Mouse (Mus musculus) liver (tissue): Measurements from ENCODE around the gene Myo1d.

Experiments used
- DNase-seq: peaks from one replicate; pipeline ENCODE4 v3.0.0-alpha.2; 2020; ENCODE audit warnings: mixed read lengths

Myo1d gene

GRCm38 (mm10) chr11:80498328-80499070 lies 281.3 kb downstream of the Myo1d start:
- DNase-seq, result no peak

- no peak for DNase-seq
Observed at GRCm38 (mm10) chr11:80497225-80497919, 282.5 kb downstream of the Myo1d start.

DNA sequence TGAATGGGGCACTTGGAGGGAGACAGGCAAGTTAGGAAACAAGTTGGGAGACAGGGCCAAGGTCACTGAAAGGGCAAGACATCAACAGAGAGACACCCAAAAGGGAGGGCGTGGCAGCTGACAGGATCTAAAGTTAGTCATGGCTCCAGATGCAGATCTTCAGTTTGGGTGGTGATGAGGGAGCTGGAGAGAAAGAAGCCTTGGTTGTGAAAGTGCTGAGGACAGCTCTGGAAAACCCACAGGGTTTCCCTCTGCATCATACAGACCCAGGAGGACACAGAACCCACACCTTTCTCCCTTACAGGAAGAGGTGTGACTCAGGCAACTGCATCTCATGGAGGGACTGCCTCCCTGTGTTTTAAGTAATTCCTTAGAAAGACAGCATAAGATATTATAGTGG lies 283.2 kb downstream of the Myo1d start:
- no peak for DNase-seq

- no peak for DNase-seq
Observed at GRCm38 (mm10) chr11:80495972-80496371, 283.9 kb downstream of the Myo1d start.

GRCm38 (mm10) chr11:80494852-80495251 lies 285.0 kb downstream of the Myo1d start:
- DNase-seq, result no peak

- DNase-seq, result no peak
Observed at GRCm38 (mm10) chr11:80493186-80493585, 286.6 kb downstream of the Myo1d start.

DNA sequence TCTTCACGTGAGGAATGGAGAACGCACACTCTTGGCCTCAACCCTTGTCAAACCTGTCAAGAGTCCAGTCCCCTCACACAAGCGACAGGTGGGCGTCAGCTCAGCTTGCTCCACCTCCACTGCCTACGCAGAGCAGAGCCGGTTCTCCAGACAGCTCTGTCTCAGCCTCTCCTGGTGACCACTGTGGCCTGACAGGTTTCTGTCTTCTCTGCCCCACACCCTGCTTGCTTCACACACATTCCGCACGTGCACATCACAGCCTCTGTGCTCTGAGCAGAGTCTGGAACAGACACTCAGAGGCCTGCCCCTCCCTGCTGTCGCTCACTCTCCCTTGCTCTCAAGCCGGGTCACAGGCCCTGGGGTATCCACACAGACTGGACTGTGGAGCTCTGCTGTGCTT lies 289.0 kb downstream of the Myo1d start:
- no peak for DNase-seq

GRCm38 (mm10) chr11:80489882-80490196 lies 290.0 kb downstream of the Myo1d start:
- DNase-seq, result peak; percentile 32

GRCm38 (mm10) chr11:80489172-80489881 lies 290.5 kb downstream of the Myo1d start:
- DNase-seq, result no peak

- no peak for DNase-seq
Observed at GRCm38 (mm10) chr11:80487904-80488587, 291.8 kb downstream of the Myo1d start.

GRCm38 (mm10) chr11:80485622-80486206 lies 294.1 kb downstream of the Myo1d start:
- no peak for DNase-seq

DNA sequence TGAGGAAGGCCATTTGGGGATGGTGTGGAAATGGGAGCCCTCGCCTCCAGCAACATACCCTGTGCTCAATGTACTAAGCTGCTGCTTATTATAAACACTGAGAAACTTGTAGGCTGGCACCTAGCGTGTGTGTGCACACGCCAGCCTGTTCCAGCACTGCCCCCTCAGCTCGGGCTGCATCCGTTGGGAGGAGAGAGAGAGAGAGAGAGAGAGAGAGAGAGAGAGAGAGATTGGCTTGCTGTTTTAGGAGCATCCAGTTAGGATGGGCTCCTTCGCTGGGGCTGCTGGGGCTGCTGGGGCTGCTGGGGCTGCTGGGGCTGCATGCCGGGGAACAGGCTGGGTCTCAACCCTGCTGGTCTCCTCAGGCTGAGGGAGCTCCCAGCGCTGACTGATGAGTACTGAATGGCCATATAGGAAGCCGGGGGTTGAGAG lies 294.7 kb downstream of the Myo1d start:
- DNase-seq, result no peak

DNA sequence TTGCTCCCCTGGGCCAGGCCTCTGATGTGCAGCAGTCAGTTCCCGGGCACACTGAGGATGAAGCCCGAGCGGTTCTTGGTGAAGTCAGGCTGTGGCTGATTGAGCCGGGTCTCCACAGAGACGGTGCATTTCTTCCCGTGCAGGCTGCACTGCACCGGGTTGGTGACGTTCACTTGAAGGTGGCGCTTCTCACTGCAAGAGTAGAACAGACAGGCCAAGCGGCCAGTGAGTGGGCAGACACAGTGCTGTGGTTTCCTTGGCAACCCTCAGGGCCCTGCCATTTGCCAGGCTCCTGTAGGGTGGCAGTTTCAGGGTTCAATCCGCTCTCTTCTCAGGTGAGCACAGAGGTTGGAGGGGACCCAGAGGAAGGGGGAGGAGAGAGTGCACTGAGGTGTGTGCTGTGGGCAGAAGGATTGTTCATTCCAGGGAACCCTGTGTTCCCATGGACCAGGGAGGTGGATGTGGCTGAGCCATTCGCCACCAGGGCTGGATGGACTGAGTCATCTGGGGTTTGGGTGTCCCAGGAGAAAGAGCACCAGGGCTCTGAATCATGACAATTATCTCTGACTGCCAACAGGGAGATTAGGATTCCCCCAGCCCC lies 295.5 kb downstream of the Myo1d start:
- no peak for DNase-seq

- no peak for DNase-seq
Observed at GRCm38 (mm10) chr11:80483536-80484067, 296.2 kb downstream of the Myo1d start.

DNA sequence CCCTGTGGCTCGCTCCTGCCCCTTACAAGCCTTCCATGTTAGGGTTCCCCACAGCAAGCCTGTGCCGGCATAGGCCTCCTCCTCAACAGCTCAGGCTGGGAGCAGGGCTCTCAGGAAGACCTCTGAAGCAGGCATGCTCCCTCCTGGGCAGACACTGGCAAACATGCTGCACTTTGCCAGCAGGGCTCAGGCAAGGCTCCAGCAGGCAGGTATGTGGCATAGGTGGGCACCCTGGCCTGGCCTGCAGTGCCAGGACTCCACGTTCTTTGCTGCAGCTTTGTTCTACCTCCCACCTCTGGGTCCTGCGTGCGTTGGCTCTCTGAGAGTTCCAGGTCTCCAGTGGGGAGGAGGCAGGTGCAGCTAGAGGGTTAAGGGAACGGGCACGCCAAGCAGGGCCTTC lies 296.9 kb downstream of the Myo1d start:
- no peak for DNase-seq

DNA sequence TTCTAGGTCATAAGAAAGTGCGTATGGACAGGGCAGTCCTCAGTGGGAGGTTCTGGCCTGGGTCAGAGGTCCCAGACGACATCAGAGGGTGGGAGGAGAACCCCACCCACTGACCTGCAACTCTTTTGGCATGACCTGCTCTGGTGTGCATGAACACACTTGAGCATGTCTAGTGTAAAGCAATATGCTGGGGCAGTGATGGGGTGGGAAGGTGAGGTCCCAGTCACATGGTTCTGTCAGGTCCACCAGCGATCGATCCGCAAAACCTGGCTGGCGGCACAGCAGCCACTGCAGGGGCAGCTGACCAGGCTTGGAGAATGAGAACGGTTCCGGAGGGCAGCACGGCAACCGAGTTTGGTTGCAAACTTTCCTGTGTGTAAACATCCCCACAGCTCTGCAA lies 297.5 kb downstream of the Myo1d start:
- DNase-seq, result no peak

DNA sequence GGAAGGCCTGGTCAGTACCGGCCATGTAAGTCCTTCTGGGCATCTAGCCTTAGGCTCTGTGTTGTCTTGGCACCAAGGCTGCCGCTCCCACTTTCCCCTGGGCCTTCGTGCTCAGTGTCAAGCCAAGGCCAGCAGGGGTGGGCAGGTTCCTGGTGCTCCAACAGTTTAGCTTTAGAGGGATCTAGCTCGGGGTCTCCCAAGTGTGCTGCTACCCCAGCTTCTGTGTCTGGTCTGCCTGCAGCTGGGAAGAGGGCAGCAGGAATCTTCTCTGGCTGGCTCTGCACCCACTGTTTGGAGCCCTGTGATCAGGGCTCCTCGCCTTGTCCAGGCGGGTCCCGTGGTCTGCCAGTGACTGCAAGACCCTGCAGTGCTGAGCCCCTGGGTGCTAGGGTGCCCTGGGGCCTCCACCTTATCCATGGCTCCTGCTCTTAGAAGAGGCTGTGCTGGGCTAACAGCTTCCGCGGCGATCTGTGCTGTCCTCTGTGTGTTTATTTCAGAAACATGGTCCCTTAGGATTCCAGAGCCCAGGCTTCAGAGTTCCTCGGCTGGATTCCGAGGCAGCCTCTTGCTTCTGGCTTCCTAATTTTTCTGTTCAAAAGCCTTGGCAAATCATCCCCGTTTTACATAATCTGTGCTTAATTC lies 298.3 kb downstream of the Myo1d start:
- no peak for DNase-seq

GRCm38 (mm10) chr11:80479906-80480866 lies 299.6 kb downstream of the Myo1d start:
- DNase-seq, result no peak

- DNase-seq, result no peak
Observed at GRCm38 (mm10) chr11:80479425-80479824, 300.4 kb downstream of the Myo1d start.

DNA sequence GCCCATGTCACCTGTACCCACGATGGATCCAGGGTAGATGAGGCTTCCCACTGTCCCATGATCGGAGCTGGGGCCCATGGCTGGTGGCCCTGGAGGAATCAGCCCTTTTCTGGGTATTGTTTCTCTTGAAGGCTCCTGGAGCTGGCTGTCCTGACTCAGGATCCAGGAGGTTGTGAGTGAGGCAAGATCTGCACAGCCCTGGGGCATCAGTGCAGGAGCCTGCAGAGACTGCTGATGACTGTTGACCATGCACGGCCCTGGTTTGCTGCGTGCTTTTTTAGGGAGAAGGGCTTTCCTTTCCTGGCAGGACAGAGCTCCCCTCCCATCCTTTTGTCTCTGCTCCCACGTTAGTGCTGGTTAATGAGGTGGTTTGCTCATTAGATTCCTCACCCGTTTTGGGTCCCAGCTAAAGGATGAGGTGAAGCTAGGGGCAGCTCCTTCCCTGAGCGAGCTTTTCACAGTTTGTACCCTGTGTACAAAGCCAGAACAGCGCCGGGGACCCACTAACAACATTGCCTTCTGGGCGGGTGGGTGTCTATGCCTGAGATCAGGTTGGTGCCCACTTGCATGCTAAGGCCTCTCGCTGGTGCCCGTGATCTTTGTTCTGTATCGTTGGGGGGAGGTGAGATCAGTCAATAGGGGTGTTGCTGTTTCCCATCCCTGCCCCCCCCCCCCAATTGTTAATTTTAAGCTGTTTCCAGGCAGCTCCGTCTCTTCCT lies 301.0 kb downstream of the Myo1d start:
- DNase-seq, result no peak
